Mouse (Mus musculus) yolk sac, embryonic 10.5 days (tissue): ENCODE measurements around the gene Cypt2.
"Not testable (repeated sequence)": the region's sequence is repeated elsewhere in the genome, so short reads cannot be mapped to it uniquely, and the experiment has no call there.

ENCODE experiments used
- DNase-seq: peaks from one replicate; pipeline ENCODE4 v3.0.0-alpha.2; 2017; ENCODE audit warnings: low spot score

Gene Cypt2

DNA sequence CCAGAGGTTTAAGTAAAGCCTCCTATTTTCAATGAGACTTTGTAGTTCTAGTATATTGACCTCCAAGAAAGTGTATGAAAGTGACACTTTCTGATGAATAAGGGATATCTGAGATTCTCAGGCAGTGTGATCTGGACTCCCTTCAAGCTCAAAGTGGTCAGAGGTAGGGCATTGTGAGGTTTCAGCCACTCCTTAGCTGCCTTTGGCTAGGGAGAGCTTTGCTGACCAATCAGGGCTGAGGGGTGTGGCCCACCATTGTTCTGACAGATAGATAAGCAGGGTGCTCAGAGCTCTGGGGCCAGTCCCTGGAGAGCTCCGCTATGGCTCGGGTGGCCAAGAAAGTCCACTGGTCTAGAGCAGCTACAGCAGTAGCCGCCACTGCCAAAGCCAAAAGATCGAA, at the start of gene Cypt2:
Gene Cypt2, plus strand, starts transcription at position 301 of the 400 bp plus-strand sequence.
- DNase-seq = not testable (repeated sequence)

GRCm38 (mm10) chrX:105546234-105546633, 46.7 kb downstream of the Cypt2 start:
- no peak for DNase-seq
